Mouse (Mus musculus) T-helper 1 cell (primary cell): ENCODE data around the gene Snx8.

Source experiments
- in situ Hi-C: fragments of 300-600 bp; cut with MboI, MseI; formaldehyde crosslinking; loops from one replicate; pipeline ENCODE4 v1.15.1; 2025; ENCODE audit warnings: high pct_unique_total_duplicates

Gene Snx8

GRCm38 (mm10) chr5:140346050-140346449 lies 43.0 kb downstream of the Snx8 start:
- in situ Hi-C loops: no loop called here

GRCm38 (mm10) chr5:140345244-140345643 lies 43.8 kb downstream of the Snx8 start:
- in situ Hi-C loops: no loop called here

GRCm38 (mm10) chr5:140342880-140343279 lies 46.2 kb downstream of the Snx8 start:
- in situ Hi-C loops: no loop called here

GRCm38 (mm10) chr5:140339836-140340235 lies 49.2 kb downstream of the Snx8 start:
- in situ Hi-C loops: loop anchor here (5.0 kb wide), 1 partner anchor 57 kb away; no protein-coding TSS in a partner anchor

DNA sequence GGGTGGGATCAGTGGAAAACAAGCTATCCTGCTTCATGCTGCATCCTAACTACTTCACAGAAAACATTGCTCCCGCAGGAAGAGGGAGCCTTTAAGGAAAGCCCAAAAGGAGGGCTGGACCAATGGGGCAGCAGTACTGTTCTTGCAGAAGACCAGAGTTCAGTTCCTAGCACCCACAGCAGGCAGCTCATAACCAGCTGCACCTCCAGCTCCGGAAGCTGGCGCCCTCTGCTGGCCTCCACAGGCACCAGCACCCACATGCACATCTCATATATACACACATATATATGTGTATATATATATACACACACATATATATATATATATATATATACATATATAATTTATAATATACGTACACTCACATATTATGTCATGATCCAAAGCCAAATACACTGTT lies 50.3 kb downstream of the Snx8 start:
- in situ Hi-C loops: loop anchor here (5.0 kb wide), 1 partner anchor 59 kb away; no protein-coding TSS in a partner anchor

DNA sequence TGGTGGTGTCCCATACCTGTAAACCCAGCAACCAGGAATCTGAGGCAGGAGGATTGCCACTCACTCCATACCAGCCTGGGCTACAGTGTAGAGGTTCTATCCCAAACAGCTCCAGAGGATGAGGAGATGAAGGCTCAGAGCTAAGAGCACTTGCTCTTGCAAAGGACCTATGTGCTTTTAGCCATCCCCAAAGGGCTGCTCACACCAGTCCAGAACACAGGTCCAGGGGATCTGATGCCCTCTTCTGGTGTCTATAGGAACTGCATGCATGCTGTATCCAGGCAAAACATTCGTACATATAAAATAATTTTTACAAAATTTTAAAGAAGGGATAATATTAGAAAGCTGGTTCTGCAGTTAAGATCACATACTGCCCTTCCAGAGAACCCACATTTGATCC lies 52.4 kb downstream of the Snx8 start:
- in situ Hi-C loops: loop anchor here (5.0 kb wide), 1 partner anchor 61 kb away; no protein-coding TSS in a partner anchor

DNA sequence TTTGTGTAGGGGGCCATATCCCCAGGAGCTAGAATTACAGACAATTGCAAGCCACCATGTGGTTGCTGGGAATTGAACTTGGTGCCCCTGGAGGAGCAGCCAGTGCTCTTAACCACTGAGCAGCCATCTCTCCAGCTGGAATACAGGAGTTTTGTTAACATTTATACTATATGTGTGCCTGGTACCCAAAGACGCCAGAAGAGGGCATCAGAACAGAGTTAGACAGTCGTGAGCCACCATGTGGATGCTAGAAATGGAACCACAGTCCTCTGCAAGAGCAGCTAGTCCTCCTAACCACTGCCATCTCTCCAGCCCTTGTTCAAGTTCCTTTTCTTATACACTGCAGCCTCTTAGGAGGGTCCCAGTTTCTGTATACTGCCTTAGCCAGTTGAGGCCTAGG lies 55.4 kb downstream of the Snx8 start:
- in situ Hi-C loops: no loop called here

DNA sequence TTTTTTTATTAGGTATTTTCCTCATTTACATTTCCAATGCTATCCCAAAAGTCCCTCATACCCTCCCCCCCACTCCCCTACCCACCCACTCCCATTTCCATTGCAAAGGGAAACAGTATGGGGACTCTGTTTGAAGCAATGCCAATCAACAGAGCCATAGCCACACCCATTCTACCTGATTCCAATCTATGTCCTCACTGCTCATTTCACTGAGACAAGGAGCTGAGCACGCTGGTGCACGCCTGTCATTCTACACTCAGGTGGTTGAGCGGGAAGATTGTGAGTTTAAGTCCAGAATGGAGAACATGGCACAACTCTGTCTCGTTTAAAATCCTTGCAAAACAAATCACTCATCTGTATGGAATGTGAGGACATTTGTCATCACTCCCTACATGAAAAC lies 56.5 kb downstream of the Snx8 start:
- in situ Hi-C loops: no loop called here

DNA sequence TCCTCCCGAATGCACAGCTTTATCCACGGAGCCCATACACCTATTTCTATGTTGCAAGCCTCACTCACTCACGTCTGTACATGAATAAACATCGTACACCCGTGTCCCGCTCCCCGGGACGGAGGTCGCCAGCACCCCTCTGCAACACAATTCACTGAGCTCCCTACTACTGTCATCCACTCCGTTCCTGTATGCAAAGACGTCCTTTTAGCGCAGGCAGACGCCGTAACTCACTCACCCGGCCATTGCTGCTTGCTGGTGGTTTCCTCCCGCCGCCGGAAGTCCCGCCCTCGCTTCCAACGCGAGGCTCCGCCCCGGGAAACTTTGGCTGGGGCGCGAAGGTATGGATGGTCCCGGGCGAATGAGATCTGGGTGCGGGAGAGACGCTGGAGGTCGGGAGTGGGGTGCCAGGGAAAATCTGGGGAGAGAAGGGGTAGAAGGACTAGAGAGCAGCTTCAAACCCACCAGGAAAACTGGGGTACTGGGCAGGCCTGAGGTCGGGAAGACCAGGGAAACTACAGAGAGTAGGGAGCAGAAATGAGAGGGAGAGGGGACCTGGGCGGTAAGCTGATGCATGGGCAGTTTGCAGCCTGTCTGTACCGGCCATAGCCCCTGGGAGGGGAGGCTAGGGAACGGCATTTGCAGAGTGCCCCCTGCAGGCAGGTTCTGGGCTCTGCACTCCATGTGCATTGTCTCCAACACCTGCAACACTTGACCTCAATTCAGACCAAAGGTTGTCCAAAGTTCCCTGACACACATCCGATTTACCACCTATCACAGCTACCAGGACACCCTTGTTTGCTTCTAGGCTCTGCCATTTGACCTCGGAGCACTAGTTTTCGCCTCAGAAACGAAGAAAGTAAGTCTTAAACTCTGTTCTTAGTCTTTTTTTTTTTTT lies 57.2 kb downstream of the Snx8 start, which contains the start of gene Mrm2:
Mrm2 (minus strand) TSS at position 284 of the 898 bp plus-strand sequence.
- in situ Hi-C loops: no loop called here

DNA sequence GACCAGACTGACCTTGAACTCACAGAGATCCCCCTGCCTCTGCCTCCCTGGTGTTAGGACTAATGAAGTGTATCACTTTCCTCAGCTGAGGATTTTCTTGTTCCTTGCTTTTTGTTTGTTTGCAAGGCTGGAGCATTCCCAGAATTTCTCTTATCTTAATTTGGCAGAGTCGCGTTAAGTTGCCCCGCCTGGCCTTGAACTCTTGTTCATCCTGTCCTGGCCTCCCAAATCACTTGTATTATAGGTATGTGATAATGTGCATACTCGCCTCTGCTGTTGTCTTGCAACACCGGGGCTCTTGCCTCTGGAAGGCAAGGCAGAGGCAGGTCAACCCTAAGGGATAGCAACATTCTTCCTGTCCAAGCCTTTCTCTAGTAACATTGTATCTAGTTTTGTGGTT lies 65.0 kb downstream of the Snx8 start:
- in situ Hi-C loops: no loop called here

- in situ Hi-C loops: no loop called here
Observed at GRCm38 (mm10) chr5:140321756-140322575, 67.1 kb downstream of the Snx8 start.

DNA sequence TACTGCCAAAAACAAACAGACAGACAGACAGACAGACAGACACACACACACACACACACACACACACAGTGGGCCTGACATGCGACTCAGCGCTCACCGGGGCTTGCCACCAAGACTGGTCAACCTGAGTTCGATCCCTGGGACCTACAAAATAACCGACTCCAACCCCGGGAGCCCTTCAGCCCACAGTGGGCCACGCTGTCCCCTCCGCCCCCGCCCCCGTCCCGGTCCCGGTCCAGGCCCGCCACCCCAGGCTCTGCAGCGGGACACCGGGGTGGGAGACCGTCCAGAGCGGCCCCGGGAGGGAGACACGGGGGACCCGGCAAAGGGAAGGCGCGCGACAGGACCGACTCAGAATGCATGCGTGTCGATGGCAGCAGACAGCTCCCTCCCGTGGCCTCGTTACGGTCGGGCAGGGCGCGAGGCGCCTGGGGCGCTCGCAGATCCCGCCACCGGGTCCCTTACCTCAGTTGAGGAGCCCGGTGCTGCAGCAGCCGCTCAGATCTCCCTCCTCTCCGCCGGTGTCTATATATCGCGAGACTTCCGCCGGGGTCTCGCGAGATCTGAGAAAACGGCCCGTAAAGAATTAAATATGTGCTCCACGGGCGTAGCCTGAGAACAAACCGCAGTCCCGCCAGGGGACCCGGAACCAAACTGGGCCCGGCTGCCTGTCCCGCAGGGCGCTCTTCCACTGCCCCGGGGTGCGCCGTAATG lies 67.9 kb downstream of the Snx8 start, which contains the start of the genes Mad1l1 and Nudt1:
Mad1l1 (minus strand) TSS at position 511 of the 714 bp plus-strand sequence.
Nudt1 (plus strand) TSS at position 615 of the 714 bp plus-strand sequence.
- in situ Hi-C loops: no loop called here

DNA sequence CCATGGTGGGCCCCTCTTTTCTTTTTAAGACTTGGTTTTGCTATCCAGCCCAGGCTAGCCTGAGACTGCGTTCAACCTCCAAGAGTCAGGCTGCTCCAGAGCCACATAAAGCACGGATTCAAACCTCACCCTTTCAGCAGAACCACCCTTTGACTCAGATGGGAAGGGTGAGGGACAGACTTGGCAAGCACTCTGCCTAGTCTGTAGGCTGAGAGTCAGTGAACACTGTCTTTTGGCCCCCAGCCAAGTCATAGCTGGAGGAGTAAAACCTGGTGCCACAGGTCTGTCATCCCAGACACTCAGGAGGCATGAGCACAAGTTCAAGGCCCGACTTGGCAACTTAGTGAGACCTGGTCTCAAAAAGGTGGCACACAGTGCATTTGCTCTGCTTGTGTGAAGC lies 72.3 kb downstream of the Snx8 start:
- in situ Hi-C loops: no loop called here

DNA sequence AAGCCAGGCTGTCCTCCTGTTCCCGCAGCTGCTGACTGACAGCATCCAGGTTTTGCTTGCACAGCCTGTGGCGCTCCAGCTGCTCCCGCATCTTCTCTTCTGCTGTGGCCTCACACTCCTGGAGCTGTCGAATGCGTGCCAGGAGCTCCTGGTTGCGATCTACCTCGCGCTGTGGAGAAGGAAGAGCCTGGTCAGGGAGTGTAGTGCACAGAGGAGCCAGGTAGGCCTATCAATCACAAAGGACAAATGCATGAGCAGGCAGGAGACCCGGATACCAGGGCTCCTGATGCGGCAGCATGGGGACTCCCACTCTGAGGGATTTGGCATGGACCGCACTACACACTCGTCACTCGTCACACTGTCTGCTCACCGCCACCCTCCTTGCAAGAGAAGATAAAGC lies 81.5 kb downstream of the Snx8 start:
- in situ Hi-C loops: no loop called here

GRCm38 (mm10) chr5:140306016-140306415 lies 83.0 kb downstream of the Snx8 start:
- in situ Hi-C loops: no loop called here

DNA sequence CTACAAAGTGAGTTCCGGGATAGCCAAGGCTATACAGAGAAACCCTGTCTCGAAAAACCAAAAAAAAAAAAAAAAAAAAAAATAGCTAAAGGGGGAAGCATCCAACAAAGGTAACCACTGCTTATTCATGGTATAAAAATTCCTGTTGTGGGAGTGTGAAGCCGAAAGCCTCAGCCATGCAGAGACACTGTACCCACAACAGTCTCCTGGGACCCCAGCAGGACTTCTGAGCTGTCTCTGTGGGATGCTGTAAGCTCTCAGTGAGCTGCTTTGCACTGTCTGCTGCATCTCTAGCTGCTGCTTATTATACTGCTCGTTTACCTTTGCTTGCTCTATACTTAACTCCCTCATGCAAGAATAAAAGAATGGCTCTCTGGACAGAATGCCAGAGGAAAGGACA lies 90.8 kb downstream of the Snx8 start:
- in situ Hi-C loops: no loop called here

- in situ Hi-C loops: loop anchor here (5.0 kb wide), 1 partner anchor 90 kb away; no protein-coding TSS in a partner anchor
Observed at GRCm38 (mm10) chr5:140292152-140292551, 96.9 kb downstream of the Snx8 start.
